Mouse (Mus musculus) C2C12 (cell line): Measurements from ENCODE around the gene Styxl1.

Experiments used
- CEBPB ChIP-seq: IDR thresholded peaks from one replicate; pipeline ENCODE4 v1.6.1; 2011; ENCODE audit warnings: low read depth, mild to moderate bottlenecking, control low read depth, moderate library complexity
- MAX ChIP-seq: IDR thresholded peaks from one replicate; pipeline ENCODE4 v1.6.1; 2011; ENCODE audit warnings: mild to moderate bottlenecking, control low read depth
- MYOG ChIP-seq: IDR thresholded peaks from one replicate; pipeline ENCODE4 v1.6.1; 2011; ENCODE audit not compliant: control insufficient read depth, insufficient read length; ENCODE audit errors: extremely low read depth

DNA sequence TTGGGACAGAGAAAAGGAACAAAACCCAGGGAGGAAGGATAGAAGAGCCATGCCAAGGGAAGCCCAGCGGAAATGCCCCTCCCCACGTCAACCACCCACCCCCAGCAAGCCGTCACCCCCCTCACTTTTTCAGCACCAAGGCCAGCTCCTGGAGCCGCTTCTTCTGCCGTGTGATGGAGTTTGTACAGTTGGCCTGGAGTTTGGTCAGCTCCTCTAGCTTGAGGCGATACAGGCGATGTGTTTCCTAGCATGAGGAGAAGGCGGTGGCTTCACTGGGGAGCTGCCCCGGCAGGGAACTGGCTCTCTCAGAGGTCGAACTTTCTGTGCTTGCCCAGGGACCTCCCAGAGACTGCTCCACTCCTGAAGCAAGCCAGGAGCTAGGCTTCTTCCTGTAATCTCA lies 36.0 kb downstream of the Styxl1 start:
- TF ChIP-seq MYOG (no peak), MAX (no peak), CEBPB (no peak)
